Mouse (Mus musculus): ENCODE measurements around the gene Icam1. TPM values are rescaled to one million over a fixed set of nuclear protein-coding genes. Genes with fewer than 3 reads are reported as not detected.
"Not testable (repeated sequence)": the region's sequence is repeated elsewhere in the genome, so short reads cannot be mapped to it uniquely, and the experiment has no call there.

The Icam1 gene
- total RNA-seq, 2 experiments from 2014 or later: 3.8 to 5.6 TPM

- peak; percentile 41 for DNase-seq
These were observed 22.5 kb upstream of the Icam1 start for GRCm38 (mm10) chr9:20993165-20993898.

GRCm38 (mm10) chr9:20995069-20995468, 20.7 kb upstream of the Icam1 start:
- no peak for DNase-seq

GRCm38 (mm10) chr9:20997065-20997464, 18.7 kb upstream of the Icam1 start:
- no peak for DNase-seq

- not testable (repeated sequence) for DNase-seq
These were observed 17.4 kb upstream of the Icam1 start for GRCm38 (mm10) chr9:20998337-20998736.

GRCm38 (mm10) chr9:21000811-21001210, 15.0 kb upstream of the Icam1 start:
- DNase-seq: no peak

GRCm38 (mm10) chr9:21001651-21002200, 14.1 kb upstream of the Icam1 start:
- DNase-seq: no peak

GRCm38 (mm10) chr9:21002270-21002626, 13.5 kb upstream of the Icam1 start:
- no peak for DNase-seq

- peak; percentile 87 for DNase-seq
These were observed 12.9 kb upstream of the Icam1 start, which contains the start of gene Mrpl4 for GRCm38 (mm10) chr9:21002627-21003551. Mrpl4 (plus strand) TSS chr9:21002738.

- DNase-seq: no peak
These were observed 8.4 kb upstream of the Icam1 start for GRCm38 (mm10) chr9:21007313-21007952.

GRCm38 (mm10) chr9:21008007-21008406, 7.8 kb upstream of the Icam1 start:
- DNase-seq: no peak

GRCm38 (mm10) chr9:21010362-21010761, 5.4 kb upstream of the Icam1 start:
- DNase-seq: no peak

GRCm38 (mm10) chr9:21010939-21011541, 4.7 kb upstream of the Icam1 start:
- DNase-seq: not testable (repeated sequence)

- no peak for DNase-seq
These were observed 3.9 kb upstream of the Icam1 start for GRCm38 (mm10) chr9:21011846-21012312.

- no peak for DNase-seq
These were observed 3.4 kb upstream of the Icam1 start for GRCm38 (mm10) chr9:21012368-21012767.

GRCm38 (mm10) chr9:21014691-21015570, 854 bp upstream of the Icam1 start:
- DNase-seq: no peak

GRCm38 (mm10) chr9:21016331-21017176, 769 bp downstream of the Icam1 start:
- no peak for DNase-seq

- DNase-seq: no peak
These were observed 1.4 kb downstream of the Icam1 start for GRCm38 (mm10) chr9:21017177-21017575.

- DNase-seq: no peak
These were observed 2.8 kb downstream of the Icam1 start for GRCm38 (mm10) chr9:21018600-21018999.

- no peak for DNase-seq
These were observed 5.6 kb downstream of the Icam1 start for GRCm38 (mm10) chr9:21021363-21021762.

- no peak for DNase-seq
These were observed 6.5 kb downstream of the Icam1 start for GRCm38 (mm10) chr9:21022288-21022687.

Measured in gastrocnemius, postnatal 10 days (tissue).